Mouse (Mus musculus): Measurements from ENCODE around the gene Cd81.

DNA sequence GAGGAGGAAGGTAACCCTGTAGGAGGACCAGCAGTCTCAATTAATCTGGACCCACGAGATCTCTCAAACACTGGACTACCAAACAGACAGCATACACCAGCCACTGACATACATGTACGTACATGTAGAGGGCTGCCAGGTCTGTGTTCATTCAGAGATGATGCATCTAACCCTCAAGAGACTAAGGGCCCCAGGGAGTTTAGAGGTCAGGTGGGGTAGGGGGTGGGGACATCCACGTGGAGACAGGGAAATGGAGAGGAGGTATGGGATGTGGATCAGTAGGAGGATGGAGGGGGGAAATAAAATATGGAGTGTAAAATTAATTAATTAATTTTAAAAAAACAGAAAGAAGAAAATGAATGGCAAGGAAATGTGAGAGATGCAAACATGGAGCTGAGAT lies 15.8 kb upstream of the Cd81 start:
- no peak for TF ChIP-seq CTCF (IDR thresholded peaks at IDR 0.05; ENCODE audit: low read depth, low read length)
- no peak for TF ChIP-seq POLR2A (IDR thresholded peaks at IDR 0.05; ENCODE audit: extremely low read depth, insufficient read depth, low read length)

All from liver, adult 2 months (tissue).